Mouse (Mus musculus): ENCODE results near the gene Cyld. TPM values are rescaled to one million over a fixed set of nuclear protein-coding genes. Genes with fewer than 3 reads are reported as not detected.

The Cyld gene
- total and polyA plus RNA-seq, 3 experiments: 7.2 to 7.8 TPM; not detected in 1

- Histone ChIP-seq H3K27me3 (ENCODE audit: control insufficient read depth in 1 of 2, insufficient read depth in 2 of 2, low read length in 2 of 2) (no peaks in the 10 kb centered on the region), H3K79me2 (ENCODE audit: control insufficient read depth, insufficient read depth, low read length, poor library complexity) (0 out of 2 replicates have a peak, but pooled peaks cover 1% of the 10 kb centered on the region), H3K36me3 (ENCODE audit: control insufficient read depth in 1 of 2, insufficient read depth in 2 of 2, low read length in 2 of 2) (peaks cover 5 to 17% of the 10 kb centered on the region in 2 experiments), H3K4me1 (ENCODE audit: control insufficient read depth in 1 of 2, insufficient read depth in 2 of 2, low read length in 2 of 2) (peaks cover 5 to 8% of the 10 kb centered on the region in 2 experiments), H3K4me3 (ENCODE audit: control insufficient read depth in 1 of 2, insufficient read depth in 1 of 2, low read depth in 2 of 2, low read length in 2 of 2) (no peak overlapping the region), H3K9me3 (replicated peaks; ENCODE audit: insufficient read depth, low read length) (no peaks in the 10 kb centered on the region), H3K27ac (ENCODE audit: control insufficient read depth, low read depth, low read length) (no peak overlapping the region), H3K9ac (ENCODE audit: control insufficient read depth, low read depth, low read length, poor library complexity, severe bottlenecking) (no peak overlapping the region)
- peak; percentile 44 for DNase-seq (ENCODE audit: low read depth, low spot score)
- TF ChIP-seq ZNF384 (IDR thresholded peaks at IDR 0.05; ENCODE audit: low read depth, low read length) (peak; percentile 75), UBTF (IDR thresholded peaks at IDR 0.05; ENCODE audit: borderline replicate concordance, insufficient read depth, low read depth, low read length) (no peak), BHLHE40 (IDR thresholded peaks at IDR 0.05; ENCODE audit: borderline replicate concordance, low read depth, low read length) (peak; percentile 6; the same call in 1 of the 2 replicates), MAZ (IDR thresholded peaks at IDR 0.05; ENCODE audit: low read depth, low read length) (no peak), RCOR1 (IDR thresholded peaks at IDR 0.05; ENCODE audit: low read depth, low read length) (no peak), ETS1 (IDR thresholded peaks at IDR 0.05; ENCODE audit: low read depth, low read length) (0 out of 2 replicates have a peak, but pooled peaks have one; percentile 19), ZC3H11A (IDR thresholded peaks at IDR 0.05; ENCODE audit: low read depth, low read length) (no peak), EP300 (IDR thresholded peaks at IDR 0.05; ENCODE audit: low read depth in 1 of 2, low read length in 2 of 2) (peak in 1 of 2 experiments; percentile 50; a peak in 2 of 4 replicates), TCF12 (IDR thresholded peaks at IDR 0.05; ENCODE audit: low read depth, low read length) (peak; percentile 15; the same call in 1 of the 2 replicates), CHD1 (IDR thresholded peaks at IDR 0.05; ENCODE audit: low read depth, low read length) (no peak), CHD2 (IDR thresholded peaks at IDR 0.05; ENCODE audit: low read length) (no peak), HCFC1 (IDR thresholded peaks at IDR 0.05; ENCODE audit: low read depth, low read length) (no peak), MEF2A (IDR thresholded peaks at IDR 0.05; ENCODE audit: extremely low read depth, insufficient replicate concordance, low read depth, low read length, poor library complexity, severe bottlenecking) (no peak), GATA1 (IDR thresholded peaks at IDR 0.05; ENCODE audit: low read depth, low read length) (0 out of 2 replicates have a peak, but pooled peaks have one; percentile 25), MAFK (IDR thresholded peaks at IDR 0.05; ENCODE audit: borderline replicate concordance, low read depth, low read length) (no peak), MAX (IDR thresholded peaks at IDR 0.05; ENCODE audit: low read length) (no peak), MXI1 (IDR thresholded peaks at IDR 0.05; ENCODE audit: low read depth, low read length) (no peak), SIN3A (IDR thresholded peaks at IDR 0.05; ENCODE audit: low read length) (peak; percentile 22; the same call in 1 of the 2 replicates)
Measured at GRCm38 (mm10) chr8:88702816-88703215, 6.0 kb downstream of the Cyld start.

GRCm38 (mm10) chr8:88723256-88723963 lies 26.6 kb downstream of the Cyld start:
- Histone ChIP-seq H3K27me3 (ENCODE audit: control insufficient read depth in 1 of 2, insufficient read depth in 2 of 2, low read length in 2 of 2) (no peaks in the 10 kb centered on the region), H3K79me2 (ENCODE audit: control insufficient read depth, insufficient read depth, low read length, poor library complexity) (no peaks in the 10 kb centered on the region), H3K4me1 (ENCODE audit: control insufficient read depth in 1 of 2, insufficient read depth in 2 of 2, low read length in 2 of 2) (no peaks in the 10 kb centered on the region), H3K9ac (ENCODE audit: control insufficient read depth, low read depth, low read length, poor library complexity, severe bottlenecking) (no peak overlapping the region), H3K9me3 (replicated peaks; ENCODE audit: insufficient read depth, low read length) (no peaks in the 10 kb centered on the region), H3K4me3 (ENCODE audit: control insufficient read depth in 1 of 2, insufficient read depth in 1 of 2, low read depth in 2 of 2, low read length in 2 of 2) (no peak overlapping the region), H3K36me3 (ENCODE audit: control insufficient read depth in 1 of 2, insufficient read depth in 2 of 2, low read length in 2 of 2) (peaks cover 5 to 7% of the 10 kb centered on the region in 2 experiments), H3K27ac (ENCODE audit: control insufficient read depth, low read depth, low read length) (peak overlapping the region; percentile 53; the same call in 1 of the 2 replicates)
- DNase-seq (ENCODE audit: low read depth, low spot score): peak; percentile 24
- TF ChIP-seq E2F4 (IDR thresholded peaks at IDR 0.05; ENCODE audit: borderline replicate concordance, low read depth, low read length): no peak
- 0 out of 2 replicates have a peak, but pooled peaks have one; percentile 29 for TF ChIP-seq GATA1 (IDR thresholded peaks at IDR 0.05; ENCODE audit: low read depth, low read length)
- peak; percentile 56 to 59; a peak in 2 of 4 replicates for TF ChIP-seq EP300 (IDR thresholded peaks at IDR 0.05; ENCODE audit: low read depth in 1 of 2, low read length in 2 of 2)

All from MEL (cell line).